Mouse (Mus musculus): ENCODE data around the gene Olfr1504. TPM values are rescaled to one million over a fixed set of nuclear protein-coding genes. Genes with fewer than 3 reads are reported as not detected.
"Not testable (repeated sequence)": the region's sequence is repeated elsewhere in the genome, so short reads cannot be mapped to it uniquely, and the experiment has no call there.

The Olfr1504 gene
- total RNA-seq (2021) = not detected

DNA sequence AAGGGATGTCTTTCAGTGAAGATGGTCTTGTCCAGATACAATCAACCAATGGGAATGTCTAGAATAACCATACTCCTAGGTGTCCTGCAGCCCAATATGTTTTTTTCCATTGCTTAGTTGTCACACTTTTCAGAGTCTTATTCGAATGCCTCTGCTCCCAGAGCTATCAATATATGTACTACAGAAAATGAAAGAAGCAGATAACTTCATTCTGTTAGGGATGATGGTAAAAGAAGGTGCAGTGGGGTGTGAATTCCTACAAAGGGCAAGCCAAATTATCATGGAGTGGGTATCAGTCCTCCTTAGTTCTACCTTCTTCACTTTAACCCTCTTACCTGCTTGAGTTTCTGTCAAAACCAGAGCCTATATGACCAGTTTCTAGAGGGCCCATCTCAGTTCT, at the start of gene Olfr1504:
TSS of gene Olfr1504 (minus strand) at position 101 of the 400 bp plus-strand sequence.
- DNase-seq (ENCODE audit: low spot score in 2 of 2) = no peak
- intact Hi-C loops (cut with DNase I) = no loop called here

DNA sequence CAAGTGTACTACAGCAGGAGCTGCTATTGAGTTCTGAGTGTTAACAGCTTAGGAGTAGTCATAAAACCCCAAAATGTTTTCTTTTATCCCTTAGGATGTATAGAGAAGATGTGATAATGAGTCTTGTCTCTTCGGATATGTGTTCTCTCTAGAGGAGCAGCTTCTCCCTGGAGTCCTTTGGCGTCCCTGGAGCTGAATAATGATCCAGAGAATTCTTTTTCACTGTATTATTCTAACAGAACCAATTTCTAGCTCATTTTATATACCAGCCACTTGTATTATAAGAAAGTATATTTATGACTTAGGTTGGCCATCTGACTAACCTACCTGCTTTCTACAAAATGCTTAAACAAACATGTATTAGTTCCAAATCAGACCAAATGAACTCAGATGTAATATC, 15.5 kb upstream of the Olfr1504 start, which contains the start of gene Olfr1505:
TSS of gene Olfr1505 (plus strand) at position 301 of the 400 bp plus-strand sequence.
- DNase-seq (ENCODE audit: low spot score in 2 of 2) = no peak
- intact Hi-C loops (cut with DNase I) = no loop called here

DNA sequence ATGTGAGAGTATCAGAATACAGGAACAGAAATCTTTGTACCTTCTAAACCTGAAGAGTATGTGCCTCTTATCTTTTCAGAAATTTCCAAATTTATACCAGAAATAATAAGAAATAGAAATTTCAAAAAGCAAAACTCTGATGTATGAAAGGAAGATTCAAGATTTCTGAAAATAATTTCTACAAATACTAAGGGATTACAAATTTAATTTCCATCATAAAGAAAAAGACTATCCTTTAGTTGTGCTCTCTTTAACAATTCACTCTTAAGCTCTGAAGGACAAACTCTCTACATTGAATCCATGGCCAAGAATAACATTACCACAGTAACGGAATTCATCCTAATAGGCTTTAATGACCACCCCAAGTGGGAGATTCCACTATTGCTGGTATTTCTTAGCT, 36.2 kb downstream of the Olfr1504 start, which contains the start of gene Olfr1502:
TSS of gene Olfr1502 (plus strand) at position 301 of the 400 bp plus-strand sequence.
- intact Hi-C loops (cut with DNase I) = no loop called here
- DNase-seq (ENCODE audit: low spot score in 2 of 2) = no peak

GRCm38 (mm10) chr19:13850592-13850991, 47.1 kb downstream of the Olfr1504 start, which contains the start of gene Olfr1501:
Gene Olfr1501 (minus strand): TSS chr19:13850692.
- DNase-seq (ENCODE audit: low spot score in 2 of 2); intact Hi-C loops (cut with DNase I): not testable (repeated sequence)

Other genes with a start within 250 kb of the Olfr1504 start
- not detected for gene Olfr1490, start 246.8 kb downstream of the Olfr1504 start, total RNA-seq (2021)
- not detected for gene Olfr1491, start 200.7 kb downstream of the Olfr1504 start, total RNA-seq (2021)
- not detected for gene Olfr1493-ps1, start 174.7 kb downstream of the Olfr1504 start, total RNA-seq (2021)
- not detected for gene Olfr1494, start 158.2 kb downstream of the Olfr1504 start, total RNA-seq (2021)
- gene Olfr1495, start 133.3 kb downstream of the Olfr1504 start, total RNA-seq (2021) = not detected
- not detected for gene Olfr1496, start 120.0 kb downstream of the Olfr1504 start, total RNA-seq (2021)
- not detected for gene Olfr1497, start 99.7 kb downstream of the Olfr1504 start, total RNA-seq (2021)
- not detected for gene Olfr1499, start 78.5 kb downstream of the Olfr1504 start, total RNA-seq (2021)
- gene Olfr1500, start 67.4 kb downstream of the Olfr1504 start, total RNA-seq (2021) = not detected
- not detected for gene Olfr1501, start 47.2 kb downstream of the Olfr1504 start, total RNA-seq (2021)
- not detected for gene Olfr1502, start 36.1 kb downstream of the Olfr1504 start, total RNA-seq (2021)
- not detected for gene Olfr1505, start 15.6 kb upstream of the Olfr1504 start, total RNA-seq (2021)

All from left cerebral cortex, postnatal 36 days (tissue).